Mouse (Mus musculus) cerebral cortex, adult 2 months (tissue): ENCODE data around the gene Trim16.

Experiments
- WGBS: fragments of 180-500 bp; shearing (Covaris S2); methylation state at CpG from one replicate; pipeline ENCODE4 v1.1.7; 2018; 5-methylcytosine and 5-hydroxymethylcytosine counted together

The Trim16 gene

GRCm38 (mm10) chr11:62820059-62820541 lies at the start of gene Trim16:
Gene Trim16, plus strand, starts transcription at chr11:62820231.
- WGBS: 2% methylated on average over 15 of the region's 15 CpGs

- 60% methylated on average over 7 of the region's 7 CpGs for WGBS
Observed at GRCm38 (mm10) chr11:62776510-62776909, 43.5 kb upstream of the Trim16 start.

- 5% methylated on average over 34 of the region's 34 CpGs for WGBS
Observed at GRCm38 (mm10) chr11:62788935-62789616, 31.0 kb upstream of the Trim16 start, which contains the start of gene Zfp286. Gene Zfp286, minus strand, starts transcription at chr11:62789462.

- WGBS: 46% methylated on average over 3 of the region's 3 CpGs
Observed at GRCm38 (mm10) chr11:62789617-62789936, 30.5 kb upstream of the Trim16 start.

GRCm38 (mm10) chr11:62804119-62804518 lies 15.9 kb upstream of the Trim16 start:
- WGBS: 60% methylated on average over 13 of the region's 13 CpGs

- 92% methylated on average over 2 of the region's 2 CpGs for WGBS
Observed at GRCm38 (mm10) chr11:62807965-62808364, 12.1 kb upstream of the Trim16 start.

GRCm38 (mm10) chr11:62809201-62809600 lies 10.8 kb upstream of the Trim16 start:
- WGBS: 75% methylated on average over 4 of the region's 4 CpGs

GRCm38 (mm10) chr11:62812268-62812667 lies 7.8 kb upstream of the Trim16 start:
- 86% methylated on average over 6 of the region's 6 CpGs for WGBS

- WGBS: 55% methylated on average over 1 of the region's 1 CpGs
Observed at GRCm38 (mm10) chr11:62813497-62813896, 6.5 kb upstream of the Trim16 start.

- WGBS: 83% methylated on average over 6 of the region's 6 CpGs
Observed at GRCm38 (mm10) chr11:62813970-62814624, 5.9 kb upstream of the Trim16 start.

- WGBS: 49% methylated on average over 4 of the region's 4 CpGs
Observed at GRCm38 (mm10) chr11:62814625-62815024, 5.4 kb upstream of the Trim16 start.

GRCm38 (mm10) chr11:62815438-62815837 lies 4.6 kb upstream of the Trim16 start:
- 100% methylated on average over 1 of the region's 1 CpGs for WGBS

GRCm38 (mm10) chr11:62816591-62816990 lies 3.4 kb upstream of the Trim16 start:
- WGBS: 68% methylated on average over 6 of the region's 6 CpGs

GRCm38 (mm10) chr11:62819059-62819686 lies 858 bp upstream of the Trim16 start:
- WGBS: 95% methylated on average over 8 of the region's 8 CpGs

- 11% methylated on average over 16 of the region's 16 CpGs for WGBS
Observed at GRCm38 (mm10) chr11:62820661-62821437, 818 bp downstream of the Trim16 start.

- 61% methylated on average over 5 of the region's 5 CpGs for WGBS
Observed at GRCm38 (mm10) chr11:62821893-62822292, 1.9 kb downstream of the Trim16 start.

- 82% methylated on average over 7 of the region's 7 CpGs for WGBS
Observed at GRCm38 (mm10) chr11:62824211-62824610, 4.2 kb downstream of the Trim16 start.

GRCm38 (mm10) chr11:62825222-62826105 lies 5.4 kb downstream of the Trim16 start:
- WGBS: 87% methylated on average over 9 of the region's 9 CpGs

GRCm38 (mm10) chr11:62826106-62826733 lies 6.2 kb downstream of the Trim16 start:
- WGBS: 79% methylated on average over 6 of the region's 6 CpGs

GRCm38 (mm10) chr11:62827135-62827534 lies 7.1 kb downstream of the Trim16 start:
- 93% methylated on average over 4 of the region's 4 CpGs for WGBS
